Comparison of ENCODE assay signal across 8 mouse cellular contexts in genomic region chr8:116943161-116943554, GRCm38 (mm10). TPM values are rescaled to one million over a fixed set of nuclear protein-coding genes. Genes with fewer than 3 reads are reported as not detected.
A peak's percentile ranks its signal among the peaks of the same experiment; 100 is the strongest.
DNase-seq lines count a peak whose midpoint lies in the region; ATAC-seq and TF ChIP-seq lines count a peak whose summit lies in the region.

Gene Atmin, plus strand, starts transcription at chr8:116943393.

- H3K27me3 ChIP-seq in forebrain, embryonic 13.5 days, result no peaks in the 10 kb centered on the region
- no peaks in the 10 kb centered on the region for H3K27me3 ChIP-seq in heart, postnatal 0 days (ENCODE audit: control insufficient read depth, insufficient read depth, low read length)
- H3K27me3 ChIP-seq in liver, postnatal 0 days (ENCODE audit: insufficient read depth, low read length), result no peaks in the 10 kb centered on the region
- no peaks in the 10 kb centered on the region for H3K27me3 ChIP-seq in neural tube, embryonic 14.5 days (ENCODE audit: control insufficient read depth, insufficient read depth, low read length)
- no peaks in the 10 kb centered on the region for H3K27me3 ChIP-seq in testis, adult 2 months (ENCODE audit: control insufficient read depth, insufficient read depth, low read length)

- DNase-seq in ES-CJ7 (ENCODE audit: low read depth, low spot score), result peak; percentile 88
- peak; percentile 85 for DNase-seq in heart, postnatal 0 days (ENCODE audit: low spot score)
- peak; percentile 92 to 97 for DNase-seq in kidney, postnatal 36 days
- peak; percentile 93 for DNase-seq in liver, postnatal 0 days

- peaks cover 5% of the 10 kb centered on the region; the same call in 1 of the 2 replicates for H3K36me3 ChIP-seq in forebrain, embryonic 13.5 days (ENCODE audit: poor library complexity, severe bottlenecking)
- peaks cover 5% of the 10 kb centered on the region; the same call in 1 of the 2 replicates for H3K36me3 ChIP-seq in heart, postnatal 0 days (replicated peaks; ENCODE audit: control insufficient read depth, insufficient read depth, low read length)
- no peaks in the 10 kb centered on the region for H3K36me3 ChIP-seq in liver, postnatal 0 days (replicated peaks; ENCODE audit: insufficient read depth, low read length)
- H3K36me3 ChIP-seq in neural tube, embryonic 14.5 days (ENCODE audit: control insufficient read depth, insufficient read depth, low read length), result no peaks in the 10 kb centered on the region
- H3K36me3 ChIP-seq in testis, adult 2 months (ENCODE audit: control insufficient read depth, insufficient read depth, low read length), result no peaks in the 10 kb centered on the region

- peak within 1 kb of the TSS; percentile 37; the same call in 1 of the 2 replicates for H3K27ac ChIP-seq in forebrain, embryonic 13.5 days
- peak within 1 kb of the TSS; percentile 63 for H3K27ac ChIP-seq in heart, postnatal 0 days (ENCODE audit: low read depth)
- H3K27ac ChIP-seq in liver, postnatal 0 days (ENCODE audit: low read depth), result peak within 1 kb of the TSS; percentile 70
- H3K27ac ChIP-seq in neural tube, embryonic 14.5 days (ENCODE audit: low read depth, low read length), result peak within 1 kb of the TSS; percentile 57
- H3K27ac ChIP-seq in testis, adult 2 months (ENCODE audit: control insufficient read depth, insufficient read depth, low read depth, low read length), result peak within 1 kb of the TSS; percentile 54

- ATAC-seq in cerebellum, adult (ENCODE audit: insufficient number of reproducible peaks, low FRiP score, low TSS enrichment), result peak; percentile 82
- ATAC-seq in forebrain, embryonic 13.5 days, result peak; percentile 92
- peak; percentile 89 for ATAC-seq in heart, postnatal 0 days (ENCODE audit: insufficient read depth, low read depth)
- peak; percentile 93 for ATAC-seq in liver, postnatal 0 days
- peak; percentile 89 for ATAC-seq in neural tube, embryonic 14.5 days (ENCODE audit: low read depth)

- no peak for TF ChIP-seq EP300 in heart, postnatal 0 days (IDR thresholded peaks at IDR 0.05; ENCODE audit: low read depth)
- no peak for TF ChIP-seq EP300 in liver, postnatal 0 days (IDR thresholded peaks at IDR 0.05; ENCODE audit: low read depth)

- H3K4me3 ChIP-seq in forebrain, embryonic 13.5 days, result peak within 1 kb of the TSS; percentile 97
- peak within 1 kb of the TSS; percentile 99 for H3K4me3 ChIP-seq in heart, postnatal 0 days (ENCODE audit: low read depth, low read length)
- peak within 1 kb of the TSS; percentile 97 for H3K4me3 ChIP-seq in liver, postnatal 0 days (ENCODE audit: low read depth, low read length)
- peak within 1 kb of the TSS; percentile 98 for H3K4me3 ChIP-seq in neural tube, embryonic 14.5 days (ENCODE audit: low read depth, low read length)
- peak within 1 kb of the TSS; percentile 94 for H3K4me3 ChIP-seq in testis, adult 2 months (ENCODE audit: control insufficient read depth, low read depth, low read length)

- peak; percentile 62; the same call in 1 of the 2 replicates for TF ChIP-seq POLR2A in testis, adult 2 months (IDR thresholded peaks at IDR 0.05; ENCODE audit: control insufficient read depth, low read depth, low read length)

- peak within 1 kb of the TSS; percentile 85 for H3K4me2 ChIP-seq in forebrain, embryonic 13.5 days
- H3K4me2 ChIP-seq in heart, postnatal 0 days (ENCODE audit: low read depth, low read length), result peak within 1 kb of the TSS; percentile 93
- H3K4me2 ChIP-seq in liver, postnatal 0 days (ENCODE audit: low read depth, low read length), result peak within 1 kb of the TSS; percentile 99
- peak within 1 kb of the TSS; percentile 88 for H3K4me2 ChIP-seq in neural tube, embryonic 14.5 days (ENCODE audit: low read depth, low read length)

- WGBS in forebrain, embryonic 13.5 days, result under 1% methylated on average over 40 of the region's 46 CpGs
- WGBS in heart, postnatal 0 days, result under 1% methylated on average over 28 of the region's 46 CpGs
- 0% methylated on average over 42 of the region's 46 CpGs for WGBS in liver, postnatal 0 days (ENCODE audit: insufficient replicate concordance)
- WGBS in neural tube, embryonic 14.5 days, result under 1% methylated on average over 40 of the region's 46 CpGs

- peak within 1 kb of the TSS; percentile 91 for H3K9ac ChIP-seq in forebrain, embryonic 13.5 days
- H3K9ac ChIP-seq in heart, postnatal 0 days (replicated peaks; ENCODE audit: low read depth, low read length), result peak within 1 kb of the TSS; percentile 94
- H3K9ac ChIP-seq in liver, postnatal 0 days (replicated peaks), result peak within 1 kb of the TSS; percentile 87
- peak within 1 kb of the TSS; percentile 77 for H3K9ac ChIP-seq in neural tube, embryonic 14.5 days (replicated peaks; ENCODE audit: low read depth, low read length)

- peak; percentile 58 for TF ChIP-seq CTCF in heart, postnatal 0 days (IDR thresholded peaks at IDR 0.05; ENCODE audit: low read depth)
- peak; percentile 74 for TF ChIP-seq CTCF in liver, postnatal 0 days (IDR thresholded peaks at IDR 0.05; ENCODE audit: low read depth)
- peak; percentile 46; the same call in 1 of the 2 replicates for TF ChIP-seq CTCF in testis, adult 2 months (IDR thresholded peaks at IDR 0.05; ENCODE audit: control insufficient read depth, insufficient read depth, insufficient replicate concordance, low read depth, low read length)

- peaks cover 23% of the 10 kb centered on the region for H3K4me1 ChIP-seq in forebrain, embryonic 13.5 days
- H3K4me1 ChIP-seq in heart, postnatal 0 days (ENCODE audit: control insufficient read depth, insufficient read depth), result peaks cover 31% of the 10 kb centered on the region
- peaks cover 35% of the 10 kb centered on the region for H3K4me1 ChIP-seq in liver, postnatal 0 days (ENCODE audit: insufficient read depth)
- peaks cover 12% of the 10 kb centered on the region for H3K4me1 ChIP-seq in neural tube, embryonic 14.5 days (ENCODE audit: control insufficient read depth, insufficient read depth, low read length)
- H3K4me1 ChIP-seq in testis, adult 2 months (ENCODE audit: control insufficient read depth, insufficient read depth, low read length), result peaks cover 16% of the 10 kb centered on the region

- no peaks in the 10 kb centered on the region for H3K9me3 ChIP-seq in forebrain, embryonic 13.5 days (replicated peaks)
- no peaks in the 10 kb centered on the region for H3K9me3 ChIP-seq in heart, postnatal 0 days (replicated peaks; ENCODE audit: control insufficient read depth, low read length)
- H3K9me3 ChIP-seq in liver, postnatal 0 days (ENCODE audit: low read length), result no peaks in the 10 kb centered on the region
- no peaks in the 10 kb centered on the region for H3K9me3 ChIP-seq in neural tube, embryonic 14.5 days (ENCODE audit: control insufficient read depth, low read length)

RNA-seq across cellular contexts. Expression of gene Atmin, which starts in this region (rescaled TPM):
- 13.0 and 15.9 TPM in 2 replicates for polyA plus RNA-seq in forebrain, embryonic 13.5 days (2015; fragmentation: Nextera tagmentation; extraction: Ambion mirVana)
- 16.0 and 19.1 TPM in 2 replicates for total RNA-seq in heart, postnatal 0 days (2014; rRNA removed; ENCODE audit: low replicate concordance)
- 6.0 and 7.0 TPM in 2 replicates for polyA plus RNA-seq in heart, postnatal 0 days (2015; fragmentation: Nextera tagmentation; extraction: Ambion mirVana)
- polyA plus RNA-seq in liver, postnatal 0 days (2015; fragmentation: Nextera tagmentation; extraction: Ambion mirVana), result 2.9 and 3.1 TPM in 2 replicates
- 27.1 and 31.2 TPM in 2 replicates for polyA plus RNA-seq in neural tube, embryonic 14.5 days (2014; fragmentation: Nextera tagmentation; extraction: Ambion mirVana)
- polyA plus RNA-seq in testis, adult 2 months (2012; rRNA removed), result 35.2 and 37.7 TPM in 2 replicates

Comparison
In these comparisons a context has a peak if more than half of its experiments do, and no peak if none do; other contexts are left out.
1. Peak in every context shown above with its lines: DNase-seq, ATAC-seq, H3K4me3 ChIP-seq and H3K27ac ChIP-seq.